Comparison of ENCODE assay signal across 19 mouse cellular contexts in genomic region chr17:83164728-83165127, GRCm38 (mm10). TPM values are rescaled to one million over a fixed set of nuclear protein-coding genes. Genes with fewer than 3 reads are reported as not detected.
DNase-seq lines count a peak whose midpoint lies in the region; ATAC-seq and TF ChIP-seq lines count a peak whose summit lies in the region.
"Had no signal": no experiment of that assay in that cellular context is flagged by ENCODE, and none has a peak within 500 bp of the region (broad histone marks: within the 10 kb centered on the region; RNA-seq: fewer than 3 reads in every experiment).

No protein-coding gene starts in this region.

- H3K27ac ChIP-seq in hindbrain, embryonic 11.5 days (ENCODE audit: low read depth, low read length): no peak overlapping the region
- no peak overlapping the region for H3K27ac ChIP-seq in hindbrain, embryonic 14.5 days
- H3K27ac ChIP-seq in ES-Bruce4 (ENCODE audit: insufficient read depth, low read length): no peak overlapping the region
- peak overlapping the region; percentile 31 for H3K27ac ChIP-seq in limb, embryonic 10.5 days
- H3K27ac ChIP-seq: forebrain, embryonic 15.5 days; heart, embryonic 15.5 days; left cerebral cortex, adult 2 months; midbrain, embryonic 12.5 days had no signal

- 0 out of 2 replicates have a peak, but pooled peaks have one; percentile 11 for TF ChIP-seq EP300 in ES-Bruce4 (IDR thresholded peaks at IDR 0.05; ENCODE audit: insufficient read depth, low read depth, low read length)

- peak; percentile 32 for DNase-seq in hindbrain, embryonic 11.5 days (ENCODE audit: low spot score)
- DNase-seq in hindbrain, embryonic 14.5 days (ENCODE audit: low spot score): no peak
- peak; percentile 64 for DNase-seq in embryo, embryonic 10.5 days (ENCODE audit: low spot score)
- DNase-seq in limb, embryonic 10.5 days (ENCODE audit: low spot score): no peak
- no peak for DNase-seq in urinary bladder, postnatal 4 days (ENCODE audit: low spot score in 2 of 2)
- no peak for DNase-seq in left cerebral cortex, adult 9 months (ENCODE audit: low spot score in 2 of 2)
- DNase-seq: adrenal gland, postnatal 10 days; B cell, adult 2 months; cerebellum, adult 8-10 months; cerebellum, postnatal 36 days; heart, postnatal 4 days; left cerebral cortex, postnatal 4 days had no signal

- no peak overlapping the region for H3K9ac ChIP-seq in hindbrain, embryonic 11.5 days (ENCODE audit: low read depth, low read length)
- H3K9ac ChIP-seq in hindbrain, embryonic 14.5 days: no peak overlapping the region
- H3K9ac ChIP-seq in ES-Bruce4 (ENCODE audit: low read depth, poor library complexity, severe bottlenecking): no peak overlapping the region
- H3K9ac ChIP-seq: forebrain, embryonic 15.5 days; heart, embryonic 15.5 days; midbrain, embryonic 12.5 days had no signal

- no peaks in the 10 kb centered on the region for H3K9me3 ChIP-seq in hindbrain, embryonic 11.5 days (ENCODE audit: control insufficient read depth, low read length)
- no peaks in the 10 kb centered on the region for H3K9me3 ChIP-seq in hindbrain, embryonic 14.5 days (ENCODE audit: control insufficient read depth, low read length)
- H3K9me3 ChIP-seq in ES-Bruce4 (replicated peaks; ENCODE audit: control insufficient read depth, insufficient read depth, low read length, poor library complexity, severe bottlenecking): no peaks in the 10 kb centered on the region; the same call in 1 of the 2 replicates
- no peaks in the 10 kb centered on the region for H3K9me3 ChIP-seq in limb, embryonic 10.5 days (replicated peaks)
- H3K9me3 ChIP-seq: forebrain, embryonic 15.5 days; heart, embryonic 15.5 days; midbrain, embryonic 12.5 days had no signal

- no peak overlapping the region for H3K4me3 ChIP-seq in hindbrain, embryonic 11.5 days (ENCODE audit: low read depth, low read length)
- no peak overlapping the region for H3K4me3 ChIP-seq in hindbrain, embryonic 14.5 days (replicated peaks; ENCODE audit: low read length)
- H3K4me3 ChIP-seq in ES-Bruce4 (ENCODE audit: low read depth, low read length): no peak overlapping the region
- H3K4me3 ChIP-seq in limb, embryonic 10.5 days: no peak overlapping the region
- H3K4me3 ChIP-seq: forebrain, embryonic 15.5 days; heart, embryonic 15.5 days; left cerebral cortex, adult 2 months; midbrain, embryonic 12.5 days had no signal

- H3K4me2 ChIP-seq in hindbrain, embryonic 11.5 days (replicated peaks; ENCODE audit: low read depth, low read length): no peak overlapping the region
- no peak overlapping the region for H3K4me2 ChIP-seq in hindbrain, embryonic 14.5 days (replicated peaks)
- H3K4me2 ChIP-seq: forebrain, embryonic 15.5 days; heart, embryonic 15.5 days; midbrain, embryonic 12.5 days had no signal

- 0 out of 2 replicates have a peak, but pooled peaks cover 2% of the 10 kb centered on the region for H3K4me1 ChIP-seq in hindbrain, embryonic 11.5 days (replicated peaks; ENCODE audit: control insufficient read depth, insufficient read depth, low read length)
- peaks cover 9% of the 10 kb centered on the region; the same call in 1 of the 2 replicates for H3K4me1 ChIP-seq in hindbrain, embryonic 14.5 days (replicated peaks; ENCODE audit: control insufficient read depth, insufficient read depth, low read length)
- peaks cover 10% of the 10 kb centered on the region for H3K4me1 ChIP-seq in ES-Bruce4 (ENCODE audit: control insufficient read depth, insufficient read depth, low read length)
- H3K4me1 ChIP-seq in limb, embryonic 10.5 days: peaks cover 50% of the 10 kb centered on the region

- H3K36me3 ChIP-seq in hindbrain, embryonic 11.5 days (ENCODE audit: control insufficient read depth, insufficient read depth, low read length): no peaks in the 10 kb centered on the region
- no peaks in the 10 kb centered on the region for H3K36me3 ChIP-seq in hindbrain, embryonic 14.5 days (replicated peaks; ENCODE audit: control insufficient read depth, insufficient read depth)
- H3K36me3 ChIP-seq in ES-Bruce4 (ENCODE audit: control insufficient read depth, insufficient read depth, low read length, poor library complexity, severe bottlenecking): no peaks in the 10 kb centered on the region
- no peaks in the 10 kb centered on the region for H3K36me3 ChIP-seq in limb, embryonic 10.5 days
- H3K36me3 ChIP-seq: forebrain, embryonic 15.5 days; heart, embryonic 15.5 days; midbrain, embryonic 12.5 days had no signal

- ATAC-seq in hindbrain, embryonic 11.5 days (ENCODE audit: low FRiP score): no peak
- ATAC-seq in hindbrain, embryonic 14.5 days (ENCODE audit: low FRiP score): no peak
- ATAC-seq: activated CD4-positive, CD25-positive, alpha-beta regulatory T cell, adult 4 months; intestine, postnatal 0 days had no signal

- WGBS in hindbrain, embryonic 11.5 days: 10% methylated on average over 4 of the region's 4 CpGs
- 17% methylated on average over 4 of the region's 4 CpGs for WGBS in hindbrain, embryonic 14.5 days
- WGBS in limb, embryonic 10.5 days: 2% methylated on average over 4 of the region's 4 CpGs

- no peaks in the 10 kb centered on the region for H3K27me3 ChIP-seq in hindbrain, embryonic 11.5 days (ENCODE audit: control insufficient read depth, insufficient read depth, low read length)
- H3K27me3 ChIP-seq in hindbrain, embryonic 14.5 days (ENCODE audit: control insufficient read depth, insufficient read depth, low read length): no peaks in the 10 kb centered on the region
- no peaks in the 10 kb centered on the region for H3K27me3 ChIP-seq in ES-Bruce4 (ENCODE audit: control insufficient read depth, insufficient read depth, low read length, poor library complexity, severe bottlenecking)
- peaks cover 68% of the 10 kb centered on the region for H3K27me3 ChIP-seq in limb, embryonic 10.5 days (ENCODE audit: low read depth, poor library complexity, severe bottlenecking)
- H3K27me3 ChIP-seq: heart, embryonic 15.5 days had no signal

- TF ChIP-seq CTCF in ES-Bruce4 (IDR thresholded peaks at IDR 0.05; ENCODE audit: low read depth, low read length): no peak

- TF ChIP-seq POLR2A in ES-Bruce4 (IDR thresholded peaks at IDR 0.05; ENCODE audit: insufficient read depth, low read length): no peak

RNA-seq across cellular contexts. Expression of gene Pkdcc, which starts 50.4 kb away (rescaled TPM):
- 9.6 and 10.8 TPM in 2 replicates for polyA plus RNA-seq in hindbrain, embryonic 11.5 days (2014; fragmentation: Nextera tagmentation; extraction: Ambion mirVana)
- polyA plus RNA-seq in hindbrain, embryonic 14.5 days (2014; fragmentation: Nextera tagmentation; extraction: Ambion mirVana): 5.5 and 7.5 TPM in 2 replicates
- 9.7 and 12.3 TPM in 2 replicates for polyA plus RNA-seq in ES-Bruce4 (2011; ENCODE audit: insufficient read depth, insufficient read length, low read depth, missing spikeins)
- 32.4 and 34.8 TPM in 2 replicates for polyA plus RNA-seq in limb, embryonic 10.5 days (2016; fragmentation: Nextera tagmentation; extraction: Ambion mirVana)

Comparison
In these comparisons a context has a peak if more than half of its experiments do, and no peak if none do; other contexts are left out.
1. DNase-seq: peak in hindbrain, embryonic 11.5 days (single experiment) and embryo, embryonic 10.5 days (single experiment); none in hindbrain, embryonic 14.5 days (single experiment), limb, embryonic 10.5 days (single experiment), urinary bladder, postnatal 4 days (0 of 2) and left cerebral cortex, adult 9 months (0 of 2).